Mouse (Mus musculus): Measurements from ENCODE around the gene Dnmt3c.
"Not testable (repeated sequence)": the region's sequence is repeated elsewhere in the genome, so short reads cannot be mapped to it uniquely, and the experiment has no call there.

The Dnmt3c gene

GRCm38 (mm10) chr2:153696352-153696751, at the start of gene Dnmt3c:
Gene Dnmt3c (plus strand): TSS chr2:153696652.
- DNase-seq (ENCODE audit: low read depth in 2 of 2, low spot score in 2 of 2) = no peak

GRCm38 (mm10) chr2:153648773-153649297, 47.6 kb upstream of the Dnmt3c start:
- DNase-seq (ENCODE audit: low read depth in 2 of 2, low spot score in 2 of 2) = peak in 1 of 2 experiments; percentile 7

GRCm38 (mm10) chr2:153649298-153650013, 47.0 kb upstream of the Dnmt3c start, which contains the start of gene Dnmt3b:
Gene Dnmt3b (plus strand): TSS chr2:153649450.
- DNase-seq (ENCODE audit: low read depth in 2 of 2, low spot score in 2 of 2) = peak; percentile 38 to 50

GRCm38 (mm10) chr2:153650014-153650687, 46.3 kb upstream of the Dnmt3c start:
- peak; percentile 11 to 21 for DNase-seq (ENCODE audit: low read depth in 2 of 2, low spot score in 2 of 2)

GRCm38 (mm10) chr2:153651681-153652080, 44.8 kb upstream of the Dnmt3c start:
- DNase-seq (ENCODE audit: low read depth in 2 of 2, low spot score in 2 of 2) = no peak

- not testable (repeated sequence) for DNase-seq (ENCODE audit: low read depth in 2 of 2, low spot score in 2 of 2)
Observed at GRCm38 (mm10) chr2:153657659-153658058, 38.8 kb upstream of the Dnmt3c start.

GRCm38 (mm10) chr2:153660616-153661015, 35.8 kb upstream of the Dnmt3c start:
- no peak for DNase-seq (ENCODE audit: low read depth in 2 of 2, low spot score in 2 of 2)

- DNase-seq (ENCODE audit: low read depth in 2 of 2, low spot score in 2 of 2) = no peak
Observed at GRCm38 (mm10) chr2:153665401-153665800, 31.1 kb upstream of the Dnmt3c start.

GRCm38 (mm10) chr2:153668754-153669376, 27.6 kb upstream of the Dnmt3c start:
- no peak for DNase-seq (ENCODE audit: low read depth in 2 of 2, low spot score in 2 of 2)

- no peak for DNase-seq (ENCODE audit: low read depth in 2 of 2, low spot score in 2 of 2)
Observed at GRCm38 (mm10) chr2:153670111-153670510, 26.3 kb upstream of the Dnmt3c start.

- DNase-seq (ENCODE audit: low read depth in 2 of 2, low spot score in 2 of 2) = no peak
Observed at GRCm38 (mm10) chr2:153672619-153673018, 23.8 kb upstream of the Dnmt3c start.

- DNase-seq (ENCODE audit: low read depth in 2 of 2, low spot score in 2 of 2) = not testable (repeated sequence)
Observed at GRCm38 (mm10) chr2:153675364-153675763, 21.1 kb upstream of the Dnmt3c start.

GRCm38 (mm10) chr2:153676944-153677343, 19.5 kb upstream of the Dnmt3c start:
- no peak for DNase-seq (ENCODE audit: low read depth in 2 of 2, low spot score in 2 of 2)

- DNase-seq (ENCODE audit: low read depth in 2 of 2, low spot score in 2 of 2) = no peak
Observed at GRCm38 (mm10) chr2:153677550-153677949, 18.9 kb upstream of the Dnmt3c start.

- no peak for DNase-seq (ENCODE audit: low read depth in 2 of 2, low spot score in 2 of 2)
Observed at GRCm38 (mm10) chr2:153679959-153680358, 16.5 kb upstream of the Dnmt3c start.

GRCm38 (mm10) chr2:153693413-153693812, 3.0 kb upstream of the Dnmt3c start:
- DNase-seq (ENCODE audit: low read depth in 2 of 2, low spot score in 2 of 2) = not testable (repeated sequence)

GRCm38 (mm10) chr2:153694462-153695085, 1.9 kb upstream of the Dnmt3c start:
- DNase-seq (ENCODE audit: low read depth in 2 of 2, low spot score in 2 of 2) = peak; percentile 55 to 61

GRCm38 (mm10) chr2:153703389-153703788, 6.9 kb downstream of the Dnmt3c start:
- DNase-seq (ENCODE audit: low read depth in 2 of 2, low spot score in 2 of 2) = no peak

- peak in 1 of 2 experiments; percentile 19 for DNase-seq (ENCODE audit: low read depth in 2 of 2, low spot score in 2 of 2)
Observed at GRCm38 (mm10) chr2:153710701-153711330, 14.4 kb downstream of the Dnmt3c start.

GRCm38 (mm10) chr2:153712646-153713091, 16.2 kb downstream of the Dnmt3c start:
- DNase-seq (ENCODE audit: low read depth in 2 of 2, low spot score in 2 of 2) = no peak

GRCm38 (mm10) chr2:153713227-153713626, 16.8 kb downstream of the Dnmt3c start:
- DNase-seq (ENCODE audit: low read depth in 2 of 2, low spot score in 2 of 2) = no peak

Measured in CD8-positive naive resting alpha-beta T cell, adult 2 months (primary cell).